Mouse (Mus musculus): Measurements from ENCODE around the gene Gm7030.
"Not testable (repeated sequence)": the region's sequence is repeated elsewhere in the genome, so short reads cannot be mapped to it uniquely, and the experiment has no call there.

GRCm38 (mm10) chr17:36110641-36111509 lies 18.4 kb downstream of the Gm7030 start:
- peak; percentile 24; the same call in 1 of the 2 replicates for TF ChIP-seq CTCF (conservative IDR thresholded peaks at IDR 0.05; ENCODE audit: insufficient read depth, insufficient read length, low read depth, low read length)
- not testable (repeated sequence) for TF ChIP-seq POLR2A (IDR thresholded peaks at IDR 0.05; ENCODE audit: low read depth, low read length)

Measured in kidney, adult 2 months (tissue).